Mouse (Mus musculus): ENCODE measurements around the gene D130043K22Rik.

D130043K22Rik gene

DNA sequence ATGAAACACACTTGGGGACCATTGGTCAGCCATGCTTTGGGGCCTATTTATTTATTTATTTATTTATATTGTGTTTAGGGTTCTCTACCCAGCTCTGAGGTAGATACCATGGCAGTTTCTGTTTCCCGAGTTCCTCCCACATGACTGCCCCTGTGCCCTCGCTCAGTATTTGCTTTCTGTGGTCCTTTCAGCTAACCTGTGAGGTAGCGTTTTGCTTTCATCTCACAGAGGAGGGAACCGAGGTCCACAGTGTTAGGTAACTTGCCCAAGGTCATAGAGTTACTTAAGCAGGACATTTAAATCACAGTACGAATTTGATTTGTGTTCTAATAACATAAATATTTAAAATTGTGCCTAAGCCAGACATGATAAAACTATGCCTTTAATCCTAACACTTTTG lies 102.2 kb downstream of the D130043K22Rik start:
- no peak for DNase-seq (ENCODE audit: low spot score)

DNA sequence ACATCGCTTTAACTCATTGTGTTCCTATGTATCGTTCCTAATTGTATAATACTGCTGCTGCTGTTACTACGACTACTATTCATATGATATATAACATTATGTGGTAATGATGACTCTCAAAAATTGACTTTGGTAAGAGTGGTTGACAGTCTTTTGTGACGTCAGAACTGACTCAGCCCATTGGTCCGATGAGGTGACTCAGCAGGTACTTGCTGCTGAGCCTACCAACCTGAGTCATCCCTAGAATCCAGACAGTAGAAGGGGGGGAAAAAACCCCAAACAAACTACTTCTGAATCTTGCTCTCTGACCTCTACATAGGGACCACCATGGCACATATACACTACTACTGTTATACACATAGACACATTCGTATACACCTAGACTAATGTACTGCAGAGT lies 103.9 kb downstream of the D130043K22Rik start:
- no peak for DNase-seq (ENCODE audit: low spot score)

All from embryo, embryonic 10 days (tissue).